Mouse (Mus musculus) lung, adult 2 months (tissue): Measurements from ENCODE around the gene Sdk1. TPM values are rescaled to one million over a fixed set of nuclear protein-coding genes. Genes with fewer than 3 reads are reported as not detected.

Experiments used
- DNase-seq: peaks from one replicate; pipeline ENCODE4 v3.0.0; 2022
- H3K4me1 ChIP-seq: fragments of 200-500 bp; 2 replicates; pipeline ENCODE4 v1.6.1; 2011; ENCODE audit warnings: low read length; ENCODE audit not compliant: control insufficient read depth, insufficient read depth
- H3K4me3 ChIP-seq: fragments of 200-500 bp; replicated peaks from 2 replicates; pipeline ENCODE3; 2011; ENCODE audit warnings: low read depth, mild to moderate bottlenecking, control low read depth, low read length; ENCODE audit errors: extremely low read depth
- CTCF ChIP-seq: fragments of 200-500 bp; IDR thresholded peaks from 2 replicates; pipeline ENCODE4 v1.5.1; 2011; ENCODE audit warnings: mild to moderate bottlenecking, low read length, control low read depth; ENCODE audit not compliant: insufficient read depth
- POLR2A ChIP-seq: fragments of 200-500 bp; IDR thresholded peaks from 2 replicates; pipeline ENCODE4 v1.6.1; 2011; ENCODE audit warnings: low read depth, mild to moderate bottlenecking, control low read depth, low read length, borderline replicate concordance; ENCODE audit errors: extremely low read depth
- WGBS: fragments of 180-500 bp; shearing (Covaris S2); methylation state at CpG from one replicate; pipeline ENCODE4 v1.1.7; 2018; 5-methylcytosine and 5-hydroxymethylcytosine counted together
- polyA plus RNA-seq: library from polyadenylated mRNA; depleted of rRNA; stranded (reverse); fragments of >200 nt; gene quantifications from 2 replicates; pipeline ENCODE4 v1.2.3, GENCODE M21; 2012

Gene Sdk1
- polyA plus RNA-seq, 1 experiment, result 1.8 TPM

DNA sequence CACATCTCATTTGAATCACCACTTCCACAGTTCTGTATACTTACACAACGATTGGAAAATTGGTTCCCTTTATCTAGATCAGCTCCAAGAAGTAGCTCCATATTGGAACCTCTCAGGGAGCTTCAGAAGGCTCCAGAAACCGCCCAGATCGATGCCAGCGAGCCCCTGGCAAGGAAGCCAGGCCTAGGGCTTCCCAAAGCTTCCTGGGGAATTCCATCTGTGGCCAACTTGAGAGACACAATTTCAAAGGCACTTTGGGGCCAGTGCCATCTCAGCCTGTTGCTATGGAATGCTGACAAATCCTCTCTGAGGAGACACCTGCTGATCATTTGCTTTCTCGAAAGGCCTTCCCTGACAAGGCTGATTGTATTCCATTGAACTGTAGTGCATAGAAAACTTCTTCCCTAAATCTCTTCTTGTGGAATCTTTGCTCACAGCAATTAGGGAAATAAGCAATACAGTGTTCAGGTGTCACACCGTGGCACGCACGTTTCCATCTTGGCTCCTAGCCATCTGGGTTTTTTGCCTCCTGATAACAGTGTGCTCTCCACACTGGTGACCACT, 595.7 kb downstream of the Sdk1 start:
- H3K4me3 ChIP-seq, result no peak overlapping the region
- TF ChIP-seq POLR2A, result no peak
- no peak for TF ChIP-seq CTCF
- 61% methylated on average over 8 of the region's 8 CpGs for WGBS
- H3K4me1 ChIP-seq, result no peaks in the 10 kb centered on the region
- DNase-seq, result no peak

DNA sequence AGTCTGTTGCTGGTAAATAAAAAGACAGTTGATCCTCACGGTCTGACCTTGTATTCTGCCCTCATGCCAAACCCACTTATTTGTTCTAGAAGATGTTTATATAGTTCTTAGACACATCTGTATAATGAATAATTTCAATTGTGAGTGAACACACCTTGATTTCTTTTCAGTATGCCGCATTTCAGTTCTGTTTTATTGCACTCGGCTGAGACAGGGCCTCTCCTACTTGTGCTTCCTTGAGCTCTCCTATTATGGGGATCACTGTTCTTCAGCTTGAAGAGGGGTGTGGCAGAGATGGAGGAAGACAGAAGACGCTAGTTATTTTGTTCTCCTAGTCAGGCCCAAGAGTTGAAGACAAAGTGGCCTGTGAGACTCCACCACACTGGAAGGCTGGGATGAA, 603.4 kb downstream of the Sdk1 start:
- WGBS, result 79% methylated on average over 4 of the region's 4 CpGs
- TF ChIP-seq POLR2A, result no peak
- no peak for TF ChIP-seq CTCF
- H3K4me3 ChIP-seq, result no peak overlapping the region
- no peak for DNase-seq
- H3K4me1 ChIP-seq, result no peaks in the 10 kb centered on the region

DNA sequence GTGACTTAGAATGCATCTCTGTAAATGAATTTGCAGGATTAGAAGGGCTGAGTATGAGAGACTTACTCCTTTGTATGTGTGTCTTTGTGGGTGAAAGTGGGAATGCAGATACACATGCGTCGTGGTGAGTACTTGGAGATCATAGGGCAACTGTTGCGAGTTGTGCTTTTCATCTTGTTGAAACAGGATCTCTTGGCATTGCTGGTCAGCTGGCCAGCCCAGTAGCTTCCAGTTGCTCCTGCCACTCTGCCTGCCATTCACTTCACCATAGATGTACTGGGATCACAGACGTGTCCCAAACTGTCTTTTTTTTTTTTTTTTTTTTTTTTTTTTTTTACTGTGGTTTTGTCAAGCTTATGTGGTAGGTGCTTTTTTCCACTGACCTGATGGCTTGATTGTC, 606.4 kb downstream of the Sdk1 start:
- 84% methylated on average over 4 of the region's 4 CpGs for WGBS
- H3K4me1 ChIP-seq, result no peaks in the 10 kb centered on the region
- no peak for TF ChIP-seq POLR2A
- no peak for TF ChIP-seq CTCF

DNA sequence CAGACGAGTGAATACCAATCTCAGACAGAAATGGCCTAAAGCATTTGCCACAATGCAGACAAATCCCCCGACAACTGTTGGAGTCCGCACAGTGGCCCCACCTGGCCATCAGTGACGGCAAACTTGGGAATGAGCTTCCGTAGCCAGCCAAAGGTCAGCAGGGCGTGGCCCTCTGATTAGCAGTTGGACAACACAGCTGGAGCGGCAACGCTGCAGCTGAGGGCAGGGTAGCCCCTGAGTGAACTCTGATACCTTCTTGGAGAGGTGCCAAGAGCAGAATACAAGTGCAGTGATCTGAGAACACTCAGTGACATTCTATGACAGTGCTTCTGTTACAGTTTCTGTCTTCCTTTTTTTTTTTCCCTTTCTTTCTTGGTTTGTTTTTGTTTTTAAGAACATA, 610.9 kb downstream of the Sdk1 start:
- WGBS, result 36% methylated on average over 8 of the region's 8 CpGs
- Histone ChIP-seq H3K4me1 (no peaks in the 10 kb centered on the region), H3K4me3 (no peak overlapping the region)
- DNase-seq, result no peak
- TF ChIP-seq POLR2A (no peak), CTCF (no peak)

More for the DNA sequence above, 606.4 kb downstream of the Sdk1 start:
- H3K4me3 ChIP-seq, result no peak overlapping the region
- no peak for DNase-seq

DNA sequence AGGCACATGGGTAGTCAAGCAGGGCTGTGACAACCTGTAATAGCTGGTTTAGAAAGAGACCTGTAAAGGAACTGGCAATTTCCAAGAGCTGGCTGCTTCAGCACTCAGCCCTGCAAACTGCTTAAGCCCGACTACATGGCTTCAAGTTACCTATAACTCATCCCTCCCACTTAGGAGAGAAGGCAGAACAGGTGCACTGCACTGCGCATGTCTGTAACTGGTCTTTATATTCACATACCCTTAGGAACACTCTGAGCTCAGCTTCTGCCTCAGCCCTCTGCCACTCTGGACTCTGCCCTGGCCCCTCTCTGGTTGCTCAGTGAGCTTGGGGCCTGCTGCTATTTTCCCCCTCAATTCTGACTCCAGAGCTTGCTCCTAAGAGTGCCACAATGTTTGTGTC, 615.2 kb downstream of the Sdk1 start:
- Histone ChIP-seq H3K4me3 (no peak overlapping the region), H3K4me1 (no peaks in the 10 kb centered on the region)
- TF ChIP-seq CTCF (no peak), POLR2A (no peak)
- DNase-seq, result no peak
- 75% methylated on average over 2 of the region's 2 CpGs for WGBS

DNA sequence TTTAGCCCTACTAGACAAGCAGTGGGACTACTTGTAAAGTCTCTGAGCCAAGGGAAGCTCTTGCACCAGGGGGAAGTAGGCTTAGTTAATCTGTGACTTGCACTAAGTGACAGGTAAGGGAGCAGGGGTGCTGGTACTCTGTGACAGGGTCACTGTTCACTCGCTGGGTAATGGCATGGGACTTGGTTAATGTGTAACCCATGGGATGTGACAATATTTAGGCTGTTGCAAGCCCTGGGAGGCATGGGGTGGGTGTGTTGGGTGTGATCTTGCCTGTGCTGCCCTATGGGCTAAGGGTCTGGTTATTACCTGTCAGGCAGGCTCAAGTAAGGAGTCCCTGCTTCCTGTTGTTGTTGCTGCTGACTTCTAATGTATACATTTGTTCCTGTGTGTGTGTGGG, 616.5 kb downstream of the Sdk1 start:
- no peak for DNase-seq
- no peak for TF ChIP-seq POLR2A
- no peak for TF ChIP-seq CTCF
- 63% methylated on average over 1 of the region's 1 CpGs for WGBS
- H3K4me1 ChIP-seq, result no peaks in the 10 kb centered on the region
- no peak overlapping the region for H3K4me3 ChIP-seq

DNA sequence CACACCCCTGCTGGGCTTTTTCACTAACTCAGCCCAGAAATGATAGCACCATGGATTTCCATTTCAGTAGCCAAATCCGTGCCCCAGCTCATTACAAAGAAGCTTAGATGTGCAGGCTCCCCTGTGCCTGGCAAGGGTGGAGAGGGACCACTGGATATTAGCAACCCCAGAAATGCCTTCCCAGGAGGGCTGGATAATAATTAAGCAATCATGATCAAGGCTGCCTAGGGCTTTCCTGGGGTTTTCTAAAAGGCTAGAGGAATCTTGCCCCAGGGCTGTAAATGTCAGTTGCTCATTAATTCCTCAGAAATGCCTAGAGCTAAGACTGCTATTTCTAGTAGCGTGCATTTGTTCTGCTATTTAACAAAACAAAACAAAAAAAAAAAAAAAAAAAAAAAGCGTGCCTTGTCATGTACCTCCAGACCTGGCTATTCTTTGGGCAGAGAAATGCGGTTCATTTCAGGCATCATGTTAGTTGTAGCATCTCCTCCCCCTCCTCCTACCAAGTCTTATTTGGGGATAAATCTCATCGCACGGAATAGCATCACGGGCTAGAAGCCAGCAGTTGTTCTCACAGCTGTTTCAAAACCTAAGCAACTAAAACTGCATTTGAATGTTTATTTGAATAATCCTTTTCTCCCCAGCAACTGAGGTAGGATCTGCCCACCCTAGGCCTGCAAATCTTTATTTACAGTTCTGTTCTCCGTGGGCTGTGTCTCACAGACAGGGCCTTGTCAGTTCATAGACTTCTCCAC, 617.3 kb downstream of the Sdk1 start:
- no peak overlapping the region for H3K4me3 ChIP-seq
- H3K4me1 ChIP-seq, result no peaks in the 10 kb centered on the region
- DNase-seq, result no peak
- TF ChIP-seq POLR2A, result no peak
- no peak for TF ChIP-seq CTCF
- WGBS, result 47% methylated on average over 8 of the region's 8 CpGs

DNA sequence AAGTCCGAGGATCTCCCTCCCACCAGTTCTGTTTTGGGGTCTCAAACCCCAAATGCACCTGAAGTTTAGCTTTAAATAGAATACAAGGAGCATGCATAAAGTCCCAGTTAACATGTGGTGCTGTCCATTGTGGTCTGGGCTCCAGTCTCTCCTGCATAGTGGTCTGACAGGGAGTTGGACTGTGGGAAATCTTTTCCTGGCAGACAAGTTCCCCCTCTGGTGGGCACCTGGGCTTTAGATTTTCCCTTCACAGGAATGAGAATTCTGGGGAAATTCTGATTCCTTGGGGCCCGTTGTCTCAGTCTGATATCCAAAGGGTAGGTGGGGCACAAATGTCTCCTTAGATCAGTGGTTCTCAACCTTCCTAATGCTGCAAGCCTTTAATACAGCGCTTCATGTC, 624.8 kb downstream of the Sdk1 start:
- DNase-seq, result no peak
- no peak overlapping the region for H3K4me3 ChIP-seq
- 78% methylated on average over 3 of the region's 3 CpGs for WGBS
- no peaks in the 10 kb centered on the region for H3K4me1 ChIP-seq
- TF ChIP-seq POLR2A (no peak), CTCF (no peak)

DNA sequence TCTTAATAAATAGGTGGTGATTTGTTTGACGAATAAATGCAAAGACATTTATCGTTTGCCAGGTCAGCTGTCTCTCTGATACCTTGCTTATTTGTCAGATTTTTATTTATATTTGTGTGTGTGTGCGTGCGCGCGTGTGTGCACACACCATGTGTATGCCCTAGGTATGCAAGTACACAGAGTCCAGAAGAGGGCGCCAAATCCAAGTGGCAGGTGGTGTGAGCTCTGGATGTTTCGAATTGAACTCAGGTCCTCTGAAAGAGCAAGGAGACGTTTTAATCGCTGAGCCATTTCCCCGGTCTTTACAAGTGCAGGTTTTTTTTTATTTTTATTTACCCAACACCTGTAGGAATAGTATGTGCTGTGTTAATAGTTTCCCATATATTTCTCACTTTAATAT, 632.5 kb downstream of the Sdk1 start:
- no peak overlapping the region for H3K4me3 ChIP-seq
- H3K4me1 ChIP-seq, result no peaks in the 10 kb centered on the region
- 92% methylated on average over 11 of the region's 11 CpGs for WGBS
- no peak for DNase-seq
- TF ChIP-seq POLR2A, result no peak
- no peak for TF ChIP-seq CTCF

DNA sequence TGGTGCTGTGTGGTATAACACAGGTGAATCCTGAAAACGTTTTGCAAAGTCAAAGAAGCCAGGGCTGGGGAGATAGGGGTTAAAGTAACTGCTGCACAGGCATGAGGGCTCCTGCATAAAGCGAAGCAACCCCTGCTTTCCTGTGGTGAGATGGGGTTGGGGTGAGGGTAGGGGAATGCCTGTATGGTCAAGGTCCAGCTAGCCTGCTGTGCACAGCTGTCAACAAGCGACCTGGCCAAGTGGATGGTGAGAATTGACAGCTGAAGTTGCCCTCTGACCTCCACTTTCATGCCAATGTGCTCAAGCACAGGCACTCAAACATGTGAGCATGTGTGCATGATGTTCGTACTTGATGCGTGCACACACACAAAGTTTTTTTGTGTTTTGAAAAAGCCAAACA, 639.4 kb downstream of the Sdk1 start:
- DNase-seq, result peak; percentile 9
- Histone ChIP-seq H3K4me1 (no peaks in the 10 kb centered on the region), H3K4me3 (no peak overlapping the region)
- TF ChIP-seq CTCF (no peak), POLR2A (no peak)
- WGBS, result 64% methylated on average over 5 of the region's 5 CpGs
